Mouse (Mus musculus) heart, adult 11 months (tissue): ENCODE data around the gene Ccdc151.

Experiments
- DNase-seq: peaks from one replicate; pipeline ENCODE4 v3.0.0; 2022

The Ccdc151 gene

DNA sequence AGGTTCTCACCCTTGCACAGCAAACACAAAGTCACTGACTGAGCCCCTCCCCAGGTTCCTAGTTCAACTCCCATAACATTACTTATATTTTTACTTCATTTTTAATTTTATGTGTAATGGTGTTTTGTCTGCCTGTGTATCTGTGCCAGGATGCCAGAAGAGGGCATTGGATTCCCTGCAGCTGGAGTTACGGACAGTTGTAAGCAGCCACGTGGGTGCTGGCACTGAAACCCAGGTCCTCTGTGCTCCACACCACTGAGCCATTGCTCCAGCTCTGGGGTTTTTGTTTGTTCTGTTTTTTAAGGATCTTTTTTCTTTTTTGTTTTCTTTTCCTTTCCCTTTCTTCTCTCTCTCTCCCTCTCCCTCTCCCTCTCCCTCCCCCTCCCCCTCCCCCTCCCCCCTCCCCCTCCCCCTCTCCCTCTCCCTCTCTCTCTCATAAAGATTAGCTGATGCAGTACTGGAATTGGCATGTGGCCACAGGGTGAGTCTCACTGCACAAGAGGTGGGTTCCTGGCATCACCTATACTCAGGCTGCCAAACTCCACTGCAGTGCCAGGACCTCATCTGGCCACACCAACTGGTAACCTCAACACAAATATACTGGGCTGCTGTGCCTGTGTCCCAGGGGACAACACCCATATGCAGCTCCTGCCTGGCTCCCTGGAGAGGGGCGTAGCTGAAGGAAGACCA lies 6.1 kb downstream of the Ccdc151 start:
- DNase-seq, result no peak

DNA sequence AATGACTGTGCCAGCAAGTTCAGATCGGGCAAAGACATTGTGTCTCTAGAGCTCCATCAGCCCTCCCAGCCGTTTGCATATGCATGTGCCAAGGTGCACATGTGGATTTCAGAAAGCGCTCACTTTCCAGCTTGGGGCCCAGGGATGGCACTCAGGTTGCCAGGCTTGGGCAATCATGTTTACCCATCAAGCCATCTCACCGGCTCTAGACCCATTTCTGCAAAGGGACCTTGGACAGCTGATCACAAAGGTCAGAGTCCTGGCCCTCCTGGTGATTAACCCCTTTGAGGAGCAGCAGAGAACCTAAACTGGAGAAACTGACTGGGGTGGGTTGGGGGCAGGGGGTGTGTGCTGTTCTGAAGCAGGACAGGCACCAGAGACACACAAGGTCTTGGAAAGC lies 10.2 kb downstream of the Ccdc151 start:
- no peak for DNase-seq

DNA sequence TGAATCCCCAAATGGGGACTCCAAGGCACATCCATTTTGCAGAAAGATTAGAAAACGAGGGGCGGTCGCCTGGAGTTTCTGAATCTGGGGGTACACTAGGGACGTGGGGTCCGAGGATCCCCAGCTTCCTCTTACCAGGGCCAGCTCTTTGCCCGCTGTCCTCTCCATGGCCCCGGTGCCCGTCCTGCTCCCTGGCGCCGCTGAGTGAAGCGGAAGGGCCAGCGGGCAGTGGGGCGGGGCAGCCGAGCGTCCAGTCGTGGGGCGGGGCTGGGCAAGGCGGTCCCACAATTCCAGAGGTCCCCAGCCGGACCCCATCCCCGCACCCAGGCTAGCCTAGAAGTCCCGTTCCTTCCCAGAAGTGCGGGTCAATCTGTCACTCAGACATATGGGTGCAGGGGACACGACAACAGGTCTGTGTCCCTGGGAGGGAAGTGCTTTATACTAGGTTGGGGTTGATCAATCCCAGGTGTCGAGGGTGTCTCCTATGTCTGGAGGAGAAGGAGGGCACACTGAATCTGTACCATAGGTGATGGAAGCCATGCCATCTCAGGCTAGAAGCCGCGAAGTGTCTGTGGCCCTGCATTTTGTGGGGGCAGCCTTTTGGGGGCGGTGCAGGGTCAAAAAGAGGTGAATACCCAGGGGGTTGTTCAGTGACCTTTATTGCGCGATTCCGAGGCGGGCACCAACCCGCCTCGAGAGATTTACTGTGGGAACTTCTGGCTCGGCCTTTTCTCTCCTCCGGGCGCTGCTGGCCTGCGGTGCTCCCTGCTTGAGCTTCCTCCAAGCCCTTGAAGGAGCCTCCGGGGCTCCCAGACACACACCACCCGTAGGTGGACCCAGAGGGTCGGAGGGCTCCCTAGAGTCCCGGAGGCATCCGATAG lies 13.0 kb downstream of the Ccdc151 start, which contains the start of gene Rgl3:
Rgl3 (minus strand) TSS at position 217 of the 881 bp plus-strand sequence.
- peak; percentile 97 for DNase-seq

DNA sequence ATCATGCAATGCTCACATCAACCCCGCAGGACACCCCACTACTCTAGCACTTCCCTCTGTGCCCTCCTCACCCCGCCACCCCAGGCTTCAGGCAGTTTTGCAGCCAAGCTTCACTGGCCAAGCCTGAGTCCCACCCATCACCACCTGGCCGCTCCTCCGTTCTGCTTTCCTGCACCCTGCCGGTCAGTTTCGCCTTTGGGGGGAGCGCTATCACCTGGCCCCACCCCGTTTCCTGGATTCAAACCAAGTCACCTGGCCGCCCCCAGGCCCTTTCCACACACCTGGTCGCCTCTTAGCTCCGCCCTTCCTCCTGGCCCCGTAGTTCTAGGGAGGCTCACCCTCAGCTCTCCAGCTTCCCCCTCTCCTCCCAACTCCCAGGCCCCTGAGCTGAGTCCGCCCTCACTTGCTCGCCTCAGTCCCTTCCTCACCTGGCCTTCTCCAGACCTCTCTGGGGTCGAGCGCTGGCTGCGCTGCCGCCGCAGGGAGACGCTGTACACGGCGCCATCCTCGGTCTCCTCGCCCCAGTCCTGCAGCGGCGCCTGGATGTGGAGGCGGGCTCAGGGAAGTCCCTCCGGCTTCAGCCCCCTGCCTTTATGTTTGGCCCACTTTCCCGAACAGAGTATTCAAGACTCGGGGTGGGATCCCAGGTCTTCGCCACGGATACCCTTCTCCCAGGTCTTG lies 13.9 kb downstream of the Ccdc151 start:
- no peak for DNase-seq

DNA sequence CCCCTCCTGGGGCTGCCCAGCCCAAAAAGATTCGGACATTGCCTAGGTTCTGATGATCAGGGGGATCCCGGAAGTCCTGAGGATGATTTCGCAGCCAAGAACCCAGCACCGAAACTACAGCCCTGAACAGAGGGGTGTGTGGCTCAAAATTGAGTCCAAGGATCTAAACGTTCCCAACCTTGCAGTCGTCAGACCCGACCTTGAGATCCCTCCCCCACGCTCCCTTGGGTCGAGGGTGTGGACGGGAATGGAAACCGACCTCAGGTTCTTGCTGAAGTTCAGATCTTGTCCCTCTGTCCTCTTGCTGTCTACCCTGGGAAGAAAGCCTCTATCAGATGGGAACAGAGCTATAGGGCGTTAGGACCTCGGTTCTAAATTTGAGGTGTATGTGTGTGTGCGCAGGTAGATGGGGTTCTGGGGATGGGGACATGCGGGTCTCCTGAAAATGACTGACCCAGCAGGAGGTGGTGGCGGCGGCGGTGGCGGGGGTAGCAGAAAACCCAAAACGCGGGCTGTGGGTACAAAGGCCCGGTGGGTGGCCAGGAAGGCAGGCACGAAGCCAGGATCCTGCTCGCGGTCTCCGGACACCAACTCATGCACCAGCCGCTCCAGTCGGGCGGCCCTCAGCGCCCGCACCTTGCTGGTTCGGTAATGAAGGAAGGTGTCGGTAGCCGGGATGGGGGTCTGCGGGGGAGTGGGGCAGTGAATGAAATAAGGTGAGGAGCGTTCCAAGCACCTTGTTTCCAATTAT lies 14.7 kb downstream of the Ccdc151 start:
- no peak for DNase-seq

DNA sequence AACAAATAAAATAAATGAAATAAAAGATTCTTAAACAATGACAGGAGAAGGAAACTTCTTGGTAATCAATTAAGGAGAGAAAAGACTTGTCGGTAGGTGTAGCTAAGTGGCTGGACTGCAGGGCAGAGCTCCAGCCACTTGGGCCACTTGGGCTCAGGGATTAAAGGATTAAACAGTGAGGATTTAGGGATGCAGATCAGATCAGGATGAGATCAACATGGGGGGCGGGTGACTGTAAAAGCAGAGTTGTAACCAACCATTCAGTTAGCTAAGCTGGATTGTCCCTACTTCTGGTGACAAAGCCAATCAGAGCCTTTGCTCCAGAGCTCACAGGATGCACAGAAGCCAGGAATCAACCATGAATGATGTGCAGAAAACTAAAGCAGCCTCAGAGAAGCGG lies 18.5 kb downstream of the Ccdc151 start:
- DNase-seq, result no peak

DNA sequence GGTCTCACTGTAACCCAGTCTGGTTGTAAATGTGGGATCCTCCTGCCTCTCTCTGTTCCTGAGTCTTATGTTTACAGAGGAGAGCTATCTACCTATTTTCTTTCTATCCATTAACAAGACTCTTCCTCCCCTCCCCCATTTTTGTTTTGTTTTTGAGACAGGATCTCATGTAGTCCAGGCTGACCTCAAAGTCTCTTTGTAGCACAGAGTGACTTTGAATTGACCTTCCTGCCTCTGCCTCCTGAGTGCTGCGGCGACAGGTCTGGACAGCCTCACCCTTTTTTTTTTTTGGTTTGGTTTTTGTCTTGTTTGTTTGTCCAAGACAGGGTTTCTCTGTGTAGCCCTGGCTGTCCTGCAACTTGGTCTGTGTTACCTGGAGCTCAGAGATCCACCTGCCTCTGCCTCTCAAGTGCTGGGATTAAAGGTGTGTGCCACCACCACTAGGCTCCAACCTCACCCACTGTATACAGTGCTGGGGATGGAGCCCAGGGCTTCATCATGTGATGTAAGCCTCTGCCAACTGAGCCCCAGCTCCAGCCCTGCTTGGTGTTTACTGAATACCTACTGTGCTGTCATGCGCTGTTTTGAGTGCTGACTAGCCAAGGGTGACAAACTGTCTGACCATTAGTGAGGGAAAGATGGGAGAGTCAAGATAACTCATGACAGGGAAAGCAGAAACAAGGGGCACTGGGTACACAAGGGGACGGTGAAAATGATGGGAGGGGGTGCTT lies 23.9 kb downstream of the Ccdc151 start:
- DNase-seq, result no peak

DNA sequence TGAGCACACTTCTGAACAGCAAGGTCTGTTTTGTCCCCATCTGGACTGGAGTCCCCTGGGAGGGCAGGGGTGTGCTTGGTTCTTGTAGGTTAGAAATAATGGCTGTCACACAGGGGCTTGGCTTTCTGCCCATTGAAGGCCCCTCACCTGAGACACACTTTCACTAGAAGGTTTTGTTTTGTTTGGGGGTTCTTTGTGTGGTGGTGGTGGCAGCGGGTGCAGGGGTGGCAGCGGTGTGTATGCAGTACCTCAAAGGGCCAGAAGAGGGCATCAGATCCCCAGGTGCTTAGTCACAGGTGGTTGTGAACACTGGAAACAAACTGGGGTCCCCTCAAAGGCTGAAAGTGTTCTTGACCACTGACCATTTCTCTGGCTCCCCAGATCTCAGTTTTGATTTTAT lies 24.5 kb downstream of the Ccdc151 start:
- DNase-seq, result no peak

DNA sequence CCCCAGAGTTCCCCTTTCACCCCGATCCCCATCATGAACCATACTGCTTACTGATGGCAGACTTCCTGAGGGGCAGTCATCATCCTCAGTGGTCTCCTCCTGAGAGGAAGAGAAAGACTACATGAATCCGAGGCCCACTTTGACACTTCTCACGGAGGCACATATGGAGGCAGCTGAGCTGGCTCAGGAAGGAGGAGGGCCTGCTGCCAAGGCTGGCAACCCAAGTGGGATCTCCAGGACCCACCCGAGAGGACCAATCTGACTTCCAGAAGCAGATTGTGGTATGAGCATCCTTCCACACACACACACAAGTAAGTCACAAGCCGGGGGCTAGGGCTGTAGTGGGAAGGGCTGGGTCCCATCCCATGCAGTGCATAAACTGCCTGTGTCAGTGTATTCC lies 25.1 kb downstream of the Ccdc151 start:
- DNase-seq, result no peak

DNA sequence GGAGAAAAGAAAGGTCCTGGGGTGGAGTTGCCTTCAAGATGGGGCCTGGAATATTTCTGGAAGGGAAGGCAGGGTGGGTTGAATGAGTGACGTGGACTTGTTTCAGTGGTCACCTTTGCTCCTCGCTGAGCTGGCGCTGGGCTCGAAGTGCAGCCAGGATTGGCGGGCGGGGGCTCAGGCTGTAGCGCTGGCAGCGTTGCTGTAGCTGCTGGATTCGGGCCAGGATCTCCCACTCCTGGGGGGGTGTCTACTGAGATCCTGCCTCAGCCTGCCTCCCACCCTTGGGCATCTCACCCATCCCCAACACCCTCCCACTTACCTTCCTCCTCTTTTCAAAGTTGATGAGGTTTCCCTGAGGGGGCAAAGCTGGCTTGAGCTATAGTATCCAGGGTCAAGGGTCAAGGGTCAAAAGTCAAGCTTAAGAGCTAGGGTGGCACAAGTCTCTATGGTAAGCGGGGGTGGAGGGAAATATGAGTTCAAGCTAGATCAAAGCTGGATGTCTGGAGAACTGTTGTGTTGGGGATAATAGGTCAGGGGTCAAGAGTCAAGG lies 25.7 kb downstream of the Ccdc151 start:
- DNase-seq, result no peak

DNA sequence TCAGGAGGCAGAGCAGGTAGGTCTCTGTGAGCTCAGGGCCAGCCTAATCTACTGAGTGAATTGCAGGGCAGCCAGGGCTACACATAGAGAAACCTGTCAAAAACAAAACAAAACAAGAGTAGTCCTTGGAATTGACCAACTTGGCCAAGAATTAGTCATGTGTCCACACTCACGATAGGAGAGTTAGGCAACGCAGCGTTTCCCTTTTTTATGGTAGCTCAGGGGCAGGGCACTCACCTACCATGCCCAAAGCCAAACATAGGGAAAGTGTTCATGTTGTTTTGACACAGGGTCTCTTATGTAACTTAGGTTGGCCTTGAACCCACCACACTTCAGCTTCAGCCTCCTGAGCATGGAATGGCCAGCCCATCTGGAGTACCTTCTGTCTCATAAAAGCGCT lies 33.1 kb downstream of the Ccdc151 start:
- no peak for DNase-seq

DNA sequence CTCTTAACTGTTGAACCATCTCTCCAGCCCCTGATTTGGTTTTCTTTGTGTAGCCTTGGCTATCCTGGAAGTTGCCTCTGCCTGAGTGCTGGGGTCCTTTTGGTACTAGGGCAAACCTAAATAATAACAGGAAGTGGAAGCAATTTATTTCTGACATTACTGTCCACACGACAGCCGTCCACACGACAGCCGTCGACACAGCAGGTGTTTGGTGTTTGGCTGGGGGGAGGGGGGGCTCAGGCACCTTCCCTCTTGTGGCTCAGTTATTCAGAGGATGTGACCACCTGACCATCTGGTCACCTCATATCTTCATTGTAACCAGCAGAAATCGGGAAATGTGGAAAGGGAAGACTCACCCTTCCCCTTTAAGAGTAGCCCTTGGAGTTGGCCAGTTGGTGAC lies 33.6 kb downstream of the Ccdc151 start:
- no peak for DNase-seq

DNA sequence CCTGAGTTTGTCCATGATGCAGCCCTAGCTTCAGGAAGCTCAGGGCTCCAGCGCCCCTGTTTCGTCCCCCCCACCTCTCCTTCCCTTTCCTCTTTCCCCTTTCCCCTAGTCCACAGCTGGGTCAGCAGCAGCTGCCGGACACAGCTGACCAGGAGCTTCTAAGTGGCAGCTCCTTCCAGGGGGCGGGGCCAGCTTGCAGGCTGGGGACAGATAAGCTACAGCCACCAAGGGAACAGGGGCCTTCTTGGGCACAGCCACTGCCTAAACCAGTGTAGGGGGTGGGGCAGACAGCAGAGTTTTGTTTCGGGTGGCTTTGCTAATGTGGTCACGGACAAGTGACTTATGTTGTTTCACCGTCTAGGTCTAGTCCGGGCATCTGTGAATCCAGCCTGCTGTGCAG lies 39.0 kb downstream of the Ccdc151 start, which contains the start of gene Epor:
Epor (minus strand) TSS at position 90 of the 400 bp plus-strand sequence.
- peak; percentile 99 for DNase-seq

DNA sequence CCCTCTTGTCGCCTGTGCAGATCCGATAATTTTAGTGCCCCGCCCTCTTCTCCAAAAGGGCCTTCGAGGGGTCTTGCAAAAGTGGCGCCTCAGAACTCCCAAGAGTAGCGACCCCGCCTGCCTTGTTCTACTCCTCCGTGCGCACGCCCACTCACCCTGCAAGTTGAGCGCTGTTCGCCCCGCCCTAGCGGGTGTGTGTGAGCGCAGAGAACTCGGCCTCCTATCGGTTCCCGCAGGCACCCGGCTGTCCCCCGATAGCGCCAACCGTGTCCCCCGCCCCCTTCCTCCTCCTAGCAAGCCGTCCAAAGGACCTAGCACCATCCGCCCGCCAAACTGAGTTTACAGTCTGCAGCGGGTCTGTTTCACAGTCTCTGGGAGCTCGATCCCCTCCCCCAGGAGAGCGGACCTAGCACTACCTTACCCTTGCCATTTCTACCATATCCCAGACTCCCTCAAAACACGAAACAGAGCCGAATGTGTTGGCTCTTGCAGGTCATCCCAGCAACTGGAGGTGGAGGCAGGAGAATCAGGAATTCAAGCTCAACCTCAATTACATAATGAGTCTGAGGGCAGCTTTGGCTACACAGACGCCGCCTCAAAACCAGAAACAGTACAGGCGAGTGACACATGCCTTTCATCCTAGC lies 39.9 kb downstream of the Ccdc151 start:
- peak; percentile 98 for DNase-seq

DNA sequence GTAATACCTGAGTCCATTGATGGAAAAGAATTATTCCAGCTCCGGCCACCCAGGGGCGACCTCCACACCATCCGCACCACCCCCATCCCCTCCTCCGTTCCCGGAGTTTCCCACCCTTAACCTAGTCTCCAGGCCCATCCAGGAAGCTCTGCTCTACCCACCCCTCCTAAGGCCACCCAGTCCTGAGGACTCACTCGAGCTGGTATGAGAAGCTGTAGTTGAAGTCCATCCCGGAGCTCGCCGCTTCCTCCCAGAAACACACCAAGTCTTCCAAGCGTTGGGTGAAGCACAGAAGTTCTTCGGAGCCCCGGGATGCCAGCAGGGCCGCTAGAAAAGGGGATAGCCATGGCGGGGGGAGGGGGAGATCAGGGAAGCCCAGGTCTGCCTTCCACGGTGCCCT lies 40.4 kb downstream of the Ccdc151 start:
- no peak for DNase-seq

DNA sequence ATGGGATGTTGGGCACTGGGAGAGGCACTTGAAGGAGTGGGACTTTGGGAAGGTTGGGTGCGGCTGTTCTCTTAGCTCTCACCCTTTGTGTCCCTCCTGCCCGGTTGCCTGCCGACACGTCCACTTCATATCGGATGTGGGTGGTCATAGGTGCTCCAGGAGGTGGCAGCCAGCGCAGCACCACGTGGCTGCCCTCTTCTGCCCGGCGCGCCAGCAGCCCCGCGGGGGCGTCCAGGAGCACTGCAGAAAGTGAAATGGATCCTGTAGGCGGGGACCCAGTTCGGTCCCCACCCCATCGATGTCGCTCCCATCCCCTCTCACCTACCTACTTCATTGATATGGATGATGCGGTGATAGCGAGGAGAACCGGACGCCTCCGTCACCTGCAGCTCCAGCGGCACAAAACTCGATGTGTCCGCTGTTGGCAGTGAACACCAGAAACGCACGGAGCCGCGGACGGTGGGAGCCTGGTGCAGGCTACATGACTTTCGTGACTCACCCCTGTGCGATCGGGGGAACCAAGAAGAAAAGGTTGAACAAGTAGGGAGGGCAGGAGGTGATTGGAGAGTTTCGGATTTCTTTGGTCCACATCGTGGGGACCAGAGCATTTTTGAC lies 41.0 kb downstream of the Ccdc151 start:
- no peak for DNase-seq

DNA sequence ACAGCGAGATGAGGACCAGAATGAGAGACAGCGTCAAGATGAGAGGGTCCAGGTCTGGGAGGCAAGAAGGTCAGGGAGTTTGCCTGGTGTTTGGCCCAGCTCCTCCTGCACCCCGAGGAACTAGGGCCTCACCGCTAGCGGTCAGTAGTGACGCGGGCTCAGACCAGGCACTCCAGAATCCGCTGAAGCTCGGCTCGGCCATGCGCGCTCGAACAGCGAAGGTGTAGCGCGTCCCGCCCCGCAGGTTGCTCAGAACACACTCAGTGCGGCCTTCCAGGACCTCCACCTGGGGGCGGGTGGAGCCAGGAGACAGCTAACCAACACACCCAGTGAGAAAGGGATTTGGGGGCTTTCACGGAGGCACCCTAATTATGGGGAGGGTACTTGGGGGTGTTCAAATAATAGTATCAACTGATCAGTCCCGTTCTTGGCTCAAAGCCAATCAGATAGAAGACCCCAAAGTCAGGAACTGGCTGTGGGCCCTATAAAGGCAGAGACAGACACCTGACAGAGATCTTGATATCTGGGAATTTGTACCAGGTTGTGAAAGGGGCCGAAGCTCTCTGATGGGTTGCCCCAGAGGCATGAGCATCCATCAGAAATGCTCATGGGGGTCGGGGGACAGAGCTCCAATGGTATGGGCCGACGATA lies 41.8 kb downstream of the Ccdc151 start:
- DNase-seq, result no peak

DNA sequence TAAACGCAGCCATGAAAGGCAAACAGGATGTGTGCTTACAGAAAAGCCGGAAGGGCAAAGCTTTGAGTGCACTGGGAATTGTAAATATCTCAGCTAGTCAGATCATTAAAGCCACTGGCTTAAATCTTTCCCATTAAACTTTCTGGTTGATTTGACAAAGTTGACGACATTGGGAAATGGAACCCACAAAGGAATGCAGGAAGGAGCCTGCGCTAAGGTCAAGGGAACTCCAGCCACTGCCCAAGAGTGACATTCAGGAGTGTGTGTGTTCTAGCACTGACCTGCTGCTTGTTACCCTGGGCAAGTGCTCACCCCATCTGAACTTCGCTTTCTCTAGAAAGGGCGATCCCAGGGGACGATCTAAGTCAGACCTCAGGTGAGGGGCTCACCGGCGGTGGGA lies 42.3 kb downstream of the Ccdc151 start:
- no peak for DNase-seq

DNA sequence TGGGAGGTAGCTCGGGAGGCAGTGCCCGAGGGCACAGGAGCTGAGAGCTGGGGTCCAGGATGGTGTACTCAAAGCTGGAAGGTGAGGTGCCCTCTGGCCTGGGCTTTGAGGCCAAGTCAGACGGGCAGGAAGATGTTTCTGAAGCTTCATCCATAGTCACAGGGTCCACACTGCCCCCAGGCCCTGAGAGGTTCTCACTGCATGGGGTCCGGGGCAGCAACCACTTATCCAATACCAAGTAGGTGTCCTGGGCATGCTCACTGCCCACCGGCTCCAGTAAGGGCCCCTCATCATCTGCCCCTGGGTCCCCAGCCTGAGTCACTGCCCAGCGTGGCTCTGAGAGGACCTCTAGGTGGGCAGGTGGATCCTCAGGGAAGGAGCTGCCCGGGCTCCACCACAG lies 43.2 kb downstream of the Ccdc151 start:
- DNase-seq, result no peak

DNA sequence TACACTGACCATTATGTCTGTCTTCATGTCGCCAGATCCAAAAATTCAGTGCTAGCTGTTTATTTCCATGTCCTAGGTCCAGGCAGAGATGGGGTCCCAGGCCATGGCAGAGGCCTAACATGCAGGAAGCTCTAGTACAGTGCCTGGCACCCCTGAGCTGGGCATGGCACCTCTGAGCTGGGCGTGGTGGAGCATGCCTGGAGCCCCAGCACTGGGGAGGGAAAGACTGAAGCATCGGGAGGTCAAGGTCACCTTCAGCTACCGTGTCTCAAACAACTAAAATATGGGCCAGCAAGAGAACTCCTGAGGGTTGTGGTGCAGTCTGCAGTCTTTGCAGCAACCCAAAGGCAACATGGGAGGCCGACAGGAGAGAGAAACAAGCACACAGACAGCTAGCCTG lies 44.1 kb downstream of the Ccdc151 start:
- no peak for DNase-seq
